18 mouse cellular contexts compared by ENCODE assay signal in the genomic region with DNA sequence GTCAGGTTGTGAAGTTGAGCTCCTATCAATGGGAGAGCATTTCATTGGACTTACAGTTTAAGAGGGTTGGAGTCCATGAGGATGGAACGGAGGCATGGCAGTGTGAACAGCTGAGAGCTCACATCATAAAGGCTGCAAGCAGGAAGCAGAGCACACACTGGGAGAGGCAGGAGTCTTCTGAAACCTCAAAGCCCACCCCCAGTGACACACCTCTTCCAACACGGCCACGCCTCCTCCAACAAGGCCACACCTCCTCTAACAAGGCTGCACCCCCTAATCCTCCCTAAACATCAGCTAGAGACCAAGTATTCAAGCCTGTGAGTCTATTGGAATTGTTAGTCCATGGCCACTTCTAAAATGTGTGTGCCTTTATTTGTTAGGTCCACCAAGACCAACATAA. TPM values are rescaled to one million over a fixed set of nuclear protein-coding genes. Genes with fewer than 3 reads are reported as not detected.
DNase-seq lines count a peak whose midpoint lies in the region; ATAC-seq and TF ChIP-seq lines count a peak whose summit lies in the region.
"Had no signal": no experiment of that assay in that cellular context is flagged by ENCODE, and none has a peak within 500 bp of the region (broad histone marks: within the 10 kb centered on the region; RNA-seq: fewer than 3 reads in every experiment).

No protein-coding gene starts in this region.

- H3K4me2 ChIP-seq in liver, embryonic 13.5 days: no peak overlapping the region
- H3K4me2 ChIP-seq: embryonic facial prominence, embryonic 15.5 days; hindbrain, embryonic 13.5 days; limb, embryonic 15.5 days had no signal

- peaks cover 82% of the 10 kb centered on the region for H3K4me1 ChIP-seq in liver, embryonic 13.5 days (replicated peaks)

- intact Hi-C loops in heart, postnatal 10 days (cut with DNase I): loop anchor here (2.0 to 10.0 kb wide), 2 partner anchors 45 to 201 kb away; no protein-coding TSS in a partner anchor
- intact Hi-C loops in left cerebral cortex, adult 2 months (cut with DNase I): no loop called here

- ATAC-seq in liver, embryonic 13.5 days (ENCODE audit: low read depth): 0 out of 2 replicates have a peak, but pooled peaks have one; percentile 3
- ATAC-seq: intestine, embryonic 16.5 days had no signal

- no peaks in the 10 kb centered on the region for H3K9me3 ChIP-seq in liver, embryonic 13.5 days (replicated peaks)
- H3K9me3 ChIP-seq: embryonic facial prominence, embryonic 15.5 days; hindbrain, embryonic 13.5 days; limb, embryonic 15.5 days had no signal

- no peak for TF ChIP-seq CTCF in left cerebral cortex, adult 2 months (IDR thresholded peaks at IDR 0.05)

- no peaks in the 10 kb centered on the region for H3K36me3 ChIP-seq in liver, embryonic 13.5 days
- H3K36me3 ChIP-seq: embryonic facial prominence, embryonic 15.5 days; hindbrain, embryonic 13.5 days; limb, embryonic 15.5 days had no signal

- DNase-seq in heart, adult 11 months: peak; percentile 79
- no peak for DNase-seq in heart, postnatal 10 days
- DNase-seq in 416B (ENCODE audit: low read depth) (peak; percentile 86), R1 (ENCODE audit: low read depth, low spot score) (peak; percentile 91)
- peak; percentile 54 for DNase-seq in liver, embryonic 13.5 days
- DNase-seq in kidney, adult 18-20 months: no peak
- DNase-seq in natural killer cell, adult 2 months (ENCODE audit: low spot score in 2 of 2): no peak
- no peak for DNase-seq in left cerebral cortex, adult 2 months (ENCODE audit: extremely low spot score in 1 of 2, low spot score in 2 of 2)
- DNase-seq: cerebellum, adult 2 months; heart, adult 18-20 months; kidney, postnatal 14 days; layer of hippocampus, adult 9-11 months; lung, postnatal 36 days; midbrain, embryonic 14.5 days had no signal

- H3K4me3 ChIP-seq in liver, embryonic 13.5 days (replicated peaks): no peak overlapping the region
- H3K4me3 ChIP-seq in left cerebral cortex, adult 2 months: no peak overlapping the region
- H3K4me3 ChIP-seq: embryonic facial prominence, embryonic 15.5 days; hindbrain, embryonic 13.5 days; limb, embryonic 15.5 days had no signal

- H3K27me3 ChIP-seq in liver, embryonic 13.5 days: no peaks in the 10 kb centered on the region
- H3K27me3 ChIP-seq: embryonic facial prominence, embryonic 15.5 days; hindbrain, embryonic 13.5 days; limb, embryonic 15.5 days had no signal

- peak overlapping the region; percentile 59 for H3K27ac ChIP-seq in liver, embryonic 13.5 days
- no peak overlapping the region for H3K27ac ChIP-seq in left cerebral cortex, adult 2 months
- H3K27ac ChIP-seq: embryonic facial prominence, embryonic 15.5 days; hindbrain, embryonic 13.5 days; limb, embryonic 15.5 days had no signal

- H3K9ac ChIP-seq in liver, embryonic 13.5 days: peak overlapping the region; percentile 15; the same call in 1 of the 2 replicates
- H3K9ac ChIP-seq: embryonic facial prominence, embryonic 15.5 days; hindbrain, embryonic 13.5 days; limb, embryonic 15.5 days had no signal

- 48% methylated on average over 3 of the region's 3 CpGs for WGBS in liver, embryonic 13.5 days (ENCODE audit: insufficient replicate concordance)

RNA-seq across cellular contexts. Expression of a gene that starts 6.6 kb away (rescaled TPM):
- 10 to 100 TPM; 35.5 to 36.0 TPM for total RNA-seq in heart, postnatal 10 days (2021)
- 21.9 and 27.8 TPM in 2 replicates for polyA plus RNA-seq in liver, embryonic 13.5 days (2015; fragmentation: Nextera tagmentation; extraction: Ambion mirVana)
- total RNA-seq in left cerebral cortex, adult 2 months (2021): 10 to 100 TPM; 62.8 to 74.0 TPM

RNA-seq across cellular contexts. Expression of a gene that starts 21.9 kb away (rescaled TPM):
- 10 to 100 TPM; 39.6 to 44.6 TPM for total RNA-seq in heart, postnatal 10 days (2021)
- polyA plus RNA-seq in liver, embryonic 13.5 days (2015; fragmentation: Nextera tagmentation; extraction: Ambion mirVana): 27.1 and 31.1 TPM in 2 replicates
- total RNA-seq in left cerebral cortex, adult 2 months (2021): 1 to 10 TPM; 6.7 to 6.9 TPM

RNA-seq across cellular contexts. Expression of a gene that starts 48.9 kb away (rescaled TPM):
- 10 to 100 TPM; 39.4 to 44.0 TPM for total RNA-seq in heart, postnatal 10 days (2021)
- polyA plus RNA-seq in liver, embryonic 13.5 days (2015; fragmentation: Nextera tagmentation; extraction: Ambion mirVana): 18.1 and 19.7 TPM in 2 replicates
- 10 to 100 TPM; 21.7 to 28.7 TPM for total RNA-seq in left cerebral cortex, adult 2 months (2021)

Comparison
In these comparisons a context has a peak if more than half of its experiments do, and no peak if none do; other contexts are left out.
1. DNase-seq: peak in heart, adult 11 months (single experiment), 416B (single experiment), R1 (single experiment) and liver, embryonic 13.5 days (single experiment); none in heart, postnatal 10 days (0 of 2), kidney, adult 18-20 months (single experiment), natural killer cell, adult 2 months (0 of 2) and left cerebral cortex, adult 2 months (0 of 2).
2. RNA of a gene that starts 21.9 kb away (total RNA-seq): 39.6 to 44.6 TPM in heart, postnatal 10 days; 6.7 to 6.9 TPM in left cerebral cortex, adult 2 months; every median in the first group is over 4 times any median in the second.